Mouse (Mus musculus) frontal cortex, adult 2 months (tissue): ENCODE measurements around the gene Tuba3a. TPM values are rescaled to one million over a fixed set of nuclear protein-coding genes. Genes with fewer than 3 reads are reported as not detected.
A peak's percentile ranks its signal among the peaks of the same experiment; 100 is the strongest.

Experiments used
- DNase-seq, 2 experiments: peaks; one replicate each; pipeline ENCODE4 v3.0.0; 2022; ENCODE audit warnings: low spot score in 1 of 2; ENCODE audit errors: extremely low spot score in 1 of 2
- polyA plus RNA-seq: library from polyadenylated mRNA; depleted of rRNA; stranded (reverse); fragments of >200 nt; gene quantifications from 2 replicates; pipeline ENCODE4 v1.2.3, GENCODE M21; 2012; rRNA removed

Tuba3a gene
- polyA plus RNA-seq = not detected in 2 replicates

- DNase-seq = no peak
Measured at GRCm38 (mm10) chr6:125285890-125286289, at the start of gene Tuba3a. TSS of gene Tuba3a (minus strand) at chr6:125286042.

GRCm38 (mm10) chr6:125334356-125334755 lies 48.5 kb upstream of the Tuba3a start:
- no peak for DNase-seq

- no peak for DNase-seq
Measured at GRCm38 (mm10) chr6:125333112-125333899, 47.5 kb upstream of the Tuba3a start.

GRCm38 (mm10) chr6:125330626-125331326 lies 44.9 kb upstream of the Tuba3a start:
- peak; percentile 43 to 68 for DNase-seq

GRCm38 (mm10) chr6:125328243-125328642 lies 42.4 kb upstream of the Tuba3a start:
- no peak for DNase-seq

GRCm38 (mm10) chr6:125325337-125325736 lies 39.5 kb upstream of the Tuba3a start:
- no peak for DNase-seq

GRCm38 (mm10) chr6:125323547-125323946 lies 37.7 kb upstream of the Tuba3a start:
- DNase-seq = no peak

GRCm38 (mm10) chr6:125322794-125323193 lies 37.0 kb upstream of the Tuba3a start:
- DNase-seq = no peak

GRCm38 (mm10) chr6:125321114-125321855 lies 35.4 kb upstream of the Tuba3a start:
- no peak for DNase-seq

GRCm38 (mm10) chr6:125320323-125320722 lies 34.5 kb upstream of the Tuba3a start, which contains the start of gene Scnn1a:
TSS of gene Scnn1a (plus strand) at chr6:125320659.
- DNase-seq = no peak

- no peak for DNase-seq
Measured at GRCm38 (mm10) chr6:125319919-125320296, 34.1 kb upstream of the Tuba3a start.

GRCm38 (mm10) chr6:125318981-125319918 lies 33.4 kb upstream of the Tuba3a start:
- no peak for DNase-seq

GRCm38 (mm10) chr6:125317077-125317476 lies 31.2 kb upstream of the Tuba3a start:
- no peak for DNase-seq

- DNase-seq = no peak
Measured at GRCm38 (mm10) chr6:125314746-125315145, 28.9 kb upstream of the Tuba3a start.

- no peak for DNase-seq
Measured at GRCm38 (mm10) chr6:125314231-125314563, 28.4 kb upstream of the Tuba3a start.

GRCm38 (mm10) chr6:125313546-125314230 lies 27.8 kb upstream of the Tuba3a start, which contains the start of gene Ltbr:
TSS of gene Ltbr (minus strand) at chr6:125313885.
- peak in 1 of 2 experiments; percentile 20 for DNase-seq

GRCm38 (mm10) chr6:125312581-125313355 lies 26.9 kb upstream of the Tuba3a start:
- DNase-seq = no peak

- no peak for DNase-seq
Measured at GRCm38 (mm10) chr6:125312171-125312570, 26.3 kb upstream of the Tuba3a start.

- no peak for DNase-seq
Measured at GRCm38 (mm10) chr6:125309406-125309805, 23.6 kb upstream of the Tuba3a start.
